Mouse (Mus musculus) liver, embryonic 14.5 days (tissue): ENCODE results near the gene Tnnt3.

Experiments
- CTCF ChIP-seq: IDR thresholded peaks from 2 replicates; pipeline ENCODE4 v1.5.1; 2016; ENCODE audit warnings: antibody characterized with exemption, low read depth, control low read depth
- EP300 ChIP-seq: IDR thresholded peaks from 2 replicates; pipeline ENCODE4 v1.6.1; 2016; ENCODE audit warnings: antibody characterized with exemption, low read depth

- TF ChIP-seq CTCF (no peak), EP300 (no peak)
These were observed 49.2 kb downstream of the Tnnt3 start for GRCm38 (mm10) chr7:142547874-142548273.
